Mouse (Mus musculus) adrenal gland, postnatal 14 days (tissue): ENCODE measurements at regions not wholly inside any gene's neighbourhood (a gene's known extent, or its start where the extent isn't known, plus 50 kb on each side); places are given as distances from the start of the nearest gene placed in this dataset.
"Not testable (repeated sequence)": the region's sequence is repeated elsewhere in the genome, so short reads cannot be mapped to it uniquely, and the experiment has no call there.

ENCODE experiments used
- DNase-seq: peaks from one replicate; pipeline ENCODE4 v3.0.0; 2021; ENCODE audit warnings: mixed read lengths

- no peak for DNase-seq
Measured at GRCm38 (mm10) chr17:94866630-94867029, 116.8 kb upstream of the Mettl4 start.

DNA sequence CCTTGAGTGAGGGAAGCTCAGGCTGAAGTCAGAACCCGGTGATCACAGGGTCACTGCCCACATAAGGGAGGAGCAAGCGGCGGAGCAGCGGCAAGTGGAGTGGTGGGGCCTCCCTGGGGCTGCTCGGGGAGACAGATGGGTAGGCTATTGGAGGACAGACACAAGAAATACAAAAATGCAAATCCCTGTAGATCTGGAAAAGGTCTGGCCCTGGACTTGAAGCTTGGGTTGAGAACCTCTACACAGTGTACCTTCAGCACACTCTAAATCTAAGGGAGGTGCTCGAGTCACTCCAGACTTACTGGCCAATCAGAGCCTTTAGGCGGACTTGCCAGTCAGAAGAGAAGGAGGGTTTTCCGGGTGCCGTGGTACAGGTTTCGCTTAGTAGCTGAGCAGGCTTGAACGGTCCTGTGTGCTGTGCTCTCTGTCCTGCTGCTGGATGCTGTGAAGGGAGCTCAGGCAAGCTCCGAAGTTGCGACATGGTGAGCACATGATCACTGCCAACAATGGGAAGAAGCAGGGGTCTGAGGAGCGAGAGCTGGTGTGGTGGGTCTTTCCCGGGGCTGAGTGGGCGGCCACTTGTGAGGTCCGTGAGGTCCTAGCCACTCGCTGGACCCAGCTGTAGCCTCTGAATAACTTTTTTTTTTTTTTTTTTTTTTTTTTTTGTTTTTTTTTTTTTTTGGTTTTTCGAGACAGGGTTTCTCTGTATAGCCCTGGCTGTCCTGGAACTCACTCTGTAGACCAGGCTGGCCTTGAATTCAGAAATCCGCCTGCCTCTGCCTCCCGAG lies 114.9 kb upstream of the Mettl4 start:
- peak; percentile 84 for DNase-seq

DNA sequence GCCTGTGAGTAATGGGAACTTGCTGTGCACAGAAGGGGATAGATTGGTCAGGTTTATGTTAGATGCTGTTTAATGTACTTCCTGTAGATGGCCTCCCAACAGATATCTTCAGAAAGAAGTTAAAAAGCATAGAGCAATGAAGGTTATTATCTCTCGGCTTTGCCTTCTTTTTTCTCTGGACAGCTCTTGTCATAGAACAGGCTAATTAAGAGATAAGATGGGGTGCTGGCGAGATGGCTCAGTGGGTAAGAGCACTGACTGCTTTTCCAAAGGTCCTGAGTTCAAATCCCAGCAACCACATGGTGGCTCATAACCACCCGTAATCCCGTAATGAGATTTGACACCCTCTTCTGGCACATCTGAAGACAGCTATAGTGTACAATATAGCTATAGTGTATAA lies 104.9 kb upstream of the Mettl4 start:
- DNase-seq, result not testable (repeated sequence)

- peak; percentile 89 for DNase-seq
Measured at GRCm38 (mm10) chr17:94834446-94835117, 84.8 kb upstream of the Mettl4 start.

DNA sequence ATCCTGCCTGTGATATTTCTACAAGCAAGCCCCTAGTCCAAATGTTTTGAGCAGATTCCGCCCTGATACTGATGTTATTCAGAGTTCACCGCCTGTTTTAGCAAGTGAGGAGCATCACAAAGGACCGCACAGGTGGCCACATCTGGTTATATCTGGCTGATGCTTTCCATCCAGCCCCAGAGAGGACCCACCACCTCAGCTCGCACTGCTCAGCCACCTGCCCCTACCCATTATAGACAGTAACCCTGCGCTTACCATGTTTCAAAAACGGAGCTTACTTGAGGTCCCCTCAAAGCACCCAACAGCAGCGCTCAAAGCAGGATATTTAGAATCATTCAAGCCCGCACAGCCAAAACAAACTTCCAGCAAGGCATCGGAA lies 84.2 kb upstream of the Mettl4 start:
- DNase-seq, result not testable (repeated sequence)

- not testable (repeated sequence) for DNase-seq
Measured at GRCm38 (mm10) chr17:94826415-94826814, 76.6 kb upstream of the Mettl4 start.

GRCm38 (mm10) chr17:94808758-94809157 lies 58.9 kb upstream of the Mettl4 start:
- no peak for DNase-seq
